Mouse (Mus musculus): Measurements from ENCODE around the gene Dclk1.
A peak's percentile ranks its signal among the peaks of the same experiment; 100 is the strongest.
"Not testable (repeated sequence)": the region's sequence is repeated elsewhere in the genome, so short reads cannot be mapped to it uniquely, and the experiment has no call there.

Dclk1 gene

DNA sequence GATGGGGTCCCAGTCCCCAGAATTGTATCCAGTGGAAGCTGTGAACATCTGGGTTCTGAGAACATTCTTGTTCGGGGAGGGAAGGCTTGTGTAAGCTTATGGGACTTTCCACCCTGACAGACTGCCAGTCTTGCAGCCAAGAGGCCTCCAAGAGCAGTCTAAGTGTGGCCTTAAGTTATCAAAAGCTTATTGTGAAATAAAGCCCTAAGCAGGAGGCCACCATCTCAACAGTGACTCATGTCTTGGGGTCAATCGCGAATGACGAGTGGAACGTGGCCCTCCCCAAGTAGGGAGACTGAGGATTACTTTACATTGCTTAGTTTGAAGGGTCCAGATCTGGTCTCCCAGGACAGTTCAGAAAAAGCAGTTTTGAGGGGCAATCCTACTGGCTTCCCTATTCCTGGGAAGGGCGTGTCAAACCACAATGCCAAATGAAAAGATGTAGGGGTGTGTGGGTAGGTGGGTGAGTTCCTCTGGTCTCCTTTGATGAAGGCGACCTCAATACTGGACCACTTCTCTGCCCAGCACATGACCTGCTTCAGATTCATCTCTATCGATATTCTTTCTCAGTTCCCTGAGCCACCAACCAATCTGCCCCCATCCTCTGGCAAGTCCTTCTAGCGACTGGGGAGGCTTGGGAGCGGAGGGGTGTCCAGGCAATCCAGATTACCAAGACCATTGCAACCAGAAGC is at the start of gene Dclk1:
Gene Dclk1 (plus strand): TSS at position 635 of the 692 bp plus-strand sequence.
- no peak for DNase-seq

DNA sequence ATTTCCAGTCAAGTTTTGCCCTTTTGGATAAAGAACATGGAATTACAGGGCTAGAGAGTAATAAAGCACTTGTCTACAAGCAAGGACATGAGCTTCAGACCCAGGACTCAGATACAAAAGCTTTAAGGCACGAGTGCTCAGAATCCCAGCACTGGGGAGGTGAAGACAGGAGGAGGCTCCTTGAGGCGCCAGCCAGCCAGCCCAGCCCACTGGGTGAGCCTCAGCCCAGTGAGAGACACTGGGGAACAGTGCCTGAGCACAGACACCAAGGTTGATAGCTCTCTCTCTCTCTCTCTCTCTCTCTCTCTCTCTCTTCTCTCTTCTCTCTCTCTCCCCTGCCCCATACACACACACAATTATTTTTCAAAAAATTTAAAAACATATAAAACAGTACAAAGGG is 48.8 kb upstream of the Dclk1 start:
- DNase-seq = no peak

DNA sequence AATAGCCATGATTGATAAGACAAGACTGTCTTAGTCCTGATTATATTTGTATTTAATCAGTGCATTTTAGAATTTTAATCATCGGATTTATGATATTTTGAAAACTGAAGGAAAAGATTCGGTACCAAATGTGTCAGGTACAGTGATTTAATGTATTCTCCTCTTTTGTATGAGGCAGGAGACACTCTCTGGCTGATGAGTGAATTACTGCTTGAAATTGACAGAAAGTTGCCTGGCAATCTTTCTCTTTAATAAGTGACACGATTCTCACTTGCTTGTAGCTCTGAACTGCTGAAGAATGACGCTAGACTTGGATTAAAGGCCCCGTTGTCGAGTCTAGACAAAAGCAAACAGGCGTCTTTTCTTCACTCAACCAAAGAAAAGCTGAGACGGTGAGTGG is 47.4 kb upstream of the Dclk1 start:
- DNase-seq = no peak

DNA sequence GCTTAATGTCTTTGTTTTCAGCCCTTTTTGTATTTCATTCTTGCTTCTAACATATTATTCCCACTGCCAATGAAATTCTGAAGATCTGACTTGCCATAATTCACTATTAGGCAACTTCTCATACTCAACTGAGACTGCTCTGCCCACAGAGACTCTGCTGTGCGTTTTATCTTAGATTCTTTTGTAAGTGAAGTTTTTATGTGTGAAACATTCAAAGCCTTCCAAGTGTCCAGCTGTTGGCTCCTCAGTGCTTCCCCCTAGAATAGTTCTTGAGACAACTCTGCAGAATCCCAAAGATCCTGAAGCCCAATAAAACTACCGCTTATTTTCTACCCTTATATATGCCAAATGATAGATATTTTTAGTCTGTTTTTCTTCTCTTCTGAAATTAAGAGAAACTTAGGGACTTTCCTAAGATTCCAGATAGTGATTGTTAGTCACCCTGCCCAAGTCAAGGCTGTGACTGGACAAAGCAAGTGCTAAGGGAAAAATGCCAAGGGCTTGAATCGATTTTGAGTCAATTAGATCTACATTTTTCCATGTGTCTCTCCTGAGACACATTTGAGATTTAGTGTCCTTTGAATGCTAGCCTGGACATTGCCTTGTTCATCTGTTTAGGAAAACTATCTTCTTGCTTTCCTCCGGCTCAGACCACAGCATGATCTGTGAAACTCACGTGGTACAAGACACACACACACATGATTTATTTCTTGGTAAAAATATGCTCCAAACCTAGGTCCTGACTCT is 46.4 kb upstream of the Dclk1 start:
- DNase-seq = no peak

DNA sequence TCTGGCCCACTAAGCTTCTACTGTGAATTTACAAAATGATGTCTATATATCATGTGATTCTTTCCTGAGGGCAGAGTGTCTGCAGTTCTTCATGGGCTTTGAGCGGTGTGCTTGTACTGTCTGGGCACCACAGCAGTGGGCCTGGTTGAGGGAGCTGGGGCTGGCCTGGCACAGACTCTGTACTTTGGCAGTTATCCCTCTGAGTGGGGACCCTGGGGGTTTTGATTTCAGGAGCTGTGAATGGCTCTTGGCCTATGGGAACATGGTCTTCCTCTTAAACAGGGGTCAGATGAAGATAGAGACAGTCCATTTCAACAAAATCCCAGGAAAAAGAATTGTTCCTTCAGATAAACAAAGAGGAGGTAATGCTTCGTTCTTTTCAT is 45.8 kb upstream of the Dclk1 start:
- no peak for DNase-seq

DNA sequence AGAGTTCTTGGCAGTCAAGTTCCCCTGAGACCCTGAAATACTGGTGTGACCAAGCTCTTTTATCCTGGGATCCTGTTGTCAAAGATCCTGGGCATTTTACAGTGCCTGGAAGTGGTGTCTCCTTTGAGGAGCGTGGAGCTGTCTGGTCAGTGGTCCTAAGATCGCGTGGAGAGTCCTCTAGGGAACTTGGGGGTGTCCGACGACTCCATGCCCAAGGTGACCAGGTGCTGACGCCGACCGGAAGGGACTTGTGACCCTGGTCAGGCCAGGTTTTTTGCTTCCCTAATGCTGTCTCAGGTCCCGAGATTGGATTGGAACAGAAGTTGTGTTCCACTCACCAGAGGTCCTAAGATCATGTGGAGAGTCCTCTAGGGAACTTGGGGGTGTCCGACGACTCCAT is 38.5 kb upstream of the Dclk1 start:
- DNase-seq = not testable (repeated sequence)

DNA sequence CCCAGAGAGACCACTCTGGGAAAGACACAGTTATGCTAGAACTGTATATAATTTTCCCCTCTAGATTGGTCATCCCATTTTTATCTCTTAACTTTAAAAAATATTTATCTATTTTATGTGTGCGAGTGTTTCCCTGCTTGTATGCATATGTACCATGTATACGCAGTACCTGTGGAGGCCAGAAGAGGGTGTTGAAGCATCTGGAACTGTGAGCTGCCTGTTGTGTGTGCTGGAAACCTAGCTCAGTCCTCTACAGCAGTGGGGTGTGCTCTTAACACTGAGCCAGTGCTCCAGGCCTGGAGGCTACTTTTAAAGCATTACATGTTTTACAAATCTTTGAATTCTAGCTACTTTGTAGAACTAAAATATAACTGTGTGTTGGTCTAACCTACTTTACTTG is 35.8 kb upstream of the Dclk1 start:
- DNase-seq = no peak

DNA sequence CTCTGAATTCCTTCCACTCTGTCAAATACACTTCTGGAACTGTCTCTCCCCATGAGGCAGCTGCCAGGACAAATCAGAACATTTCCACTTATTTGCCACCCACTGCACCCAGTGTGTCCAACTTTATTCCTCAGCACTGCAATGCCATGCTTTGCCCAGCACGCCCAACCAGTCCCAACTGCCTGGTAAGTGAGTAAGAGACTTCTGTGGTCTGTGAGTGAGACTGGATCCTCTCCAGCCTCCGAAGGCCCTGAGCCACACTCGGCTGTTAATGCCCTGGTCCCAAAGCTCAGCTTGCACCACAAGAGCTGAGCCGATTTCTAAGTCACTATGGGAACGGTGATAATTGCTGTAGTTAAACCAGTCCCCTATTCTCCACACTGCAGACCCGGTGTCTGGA is 34.5 kb upstream of the Dclk1 start:
- DNase-seq = no peak

DNA sequence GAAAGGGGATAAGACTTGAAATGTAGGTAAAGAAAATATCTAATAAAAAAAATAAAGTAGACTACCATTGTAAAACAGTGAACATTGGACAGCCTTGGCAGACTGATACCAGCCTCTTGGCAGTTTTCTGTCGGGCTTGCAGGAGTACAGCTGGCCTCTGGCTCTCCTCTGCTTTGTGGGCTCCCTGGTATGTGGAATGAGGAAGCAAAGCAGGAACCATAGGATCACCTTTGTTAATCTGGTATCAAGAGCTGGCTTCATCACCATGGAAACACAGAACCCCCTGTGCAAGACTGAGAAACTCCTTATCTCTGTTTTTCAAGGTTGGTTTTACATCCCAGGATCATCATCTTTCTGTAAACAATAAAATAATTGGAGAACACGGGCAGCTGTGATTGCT is 29.9 kb upstream of the Dclk1 start:
- DNase-seq = no peak

DNA sequence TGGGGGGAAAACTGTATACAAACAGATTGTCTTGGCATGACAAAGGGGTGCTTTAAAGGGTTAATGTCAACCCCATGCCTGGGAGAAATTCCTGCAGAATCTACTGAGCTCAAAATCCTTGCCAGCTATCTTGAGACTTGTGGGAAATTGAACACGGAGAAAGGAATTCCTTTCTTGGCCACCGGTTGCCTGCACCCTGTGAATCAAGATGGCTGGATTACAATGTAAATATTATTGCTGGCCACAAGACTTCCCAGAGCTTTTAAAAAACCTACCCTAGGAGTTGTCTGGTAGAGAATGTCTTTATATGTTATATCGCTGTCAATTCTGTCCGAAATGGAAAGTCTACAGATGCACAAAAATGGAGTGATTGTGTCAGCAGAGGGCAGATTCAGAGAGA is 28.4 kb upstream of the Dclk1 start:
- DNase-seq = no peak

DNA sequence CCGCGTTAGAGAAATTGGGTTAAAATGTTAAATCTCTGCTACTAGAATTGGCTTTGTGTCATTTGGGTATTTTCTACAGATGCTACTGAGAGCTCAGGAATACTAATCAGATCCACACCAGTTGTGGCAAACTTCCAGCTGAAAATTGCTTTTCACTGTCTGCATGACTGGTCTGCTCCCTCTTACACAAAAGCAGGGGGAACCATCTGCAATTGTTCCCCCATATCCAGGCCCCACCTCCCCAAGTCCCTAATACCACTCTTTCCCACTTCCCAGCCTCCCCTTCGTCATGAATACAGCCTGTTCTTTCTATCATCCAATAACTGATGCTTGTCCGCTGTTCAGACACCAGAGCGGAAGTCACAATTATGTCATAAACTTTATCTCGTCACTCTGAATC is 27.8 kb upstream of the Dclk1 start:
- DNase-seq = no peak

DNA sequence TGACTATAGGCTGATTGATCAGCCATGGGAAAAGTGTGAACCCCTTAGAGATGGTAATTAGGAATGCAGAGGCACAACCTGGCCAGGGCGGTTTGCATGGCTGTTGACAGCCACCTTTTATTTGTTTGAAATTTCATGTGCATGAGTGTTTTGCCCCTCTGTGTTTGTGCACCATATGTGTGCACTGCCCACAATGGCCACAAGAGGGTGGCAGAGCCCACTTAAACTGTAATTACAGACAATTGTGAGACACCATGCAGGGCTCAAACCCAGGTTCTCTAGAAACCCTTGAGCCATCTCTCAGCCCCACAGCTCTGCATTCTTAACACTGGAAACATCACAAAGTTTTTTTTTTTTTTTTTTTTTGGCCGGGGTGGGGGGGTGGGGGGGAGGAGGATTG is 19.7 kb upstream of the Dclk1 start:
- DNase-seq = no peak

DNA sequence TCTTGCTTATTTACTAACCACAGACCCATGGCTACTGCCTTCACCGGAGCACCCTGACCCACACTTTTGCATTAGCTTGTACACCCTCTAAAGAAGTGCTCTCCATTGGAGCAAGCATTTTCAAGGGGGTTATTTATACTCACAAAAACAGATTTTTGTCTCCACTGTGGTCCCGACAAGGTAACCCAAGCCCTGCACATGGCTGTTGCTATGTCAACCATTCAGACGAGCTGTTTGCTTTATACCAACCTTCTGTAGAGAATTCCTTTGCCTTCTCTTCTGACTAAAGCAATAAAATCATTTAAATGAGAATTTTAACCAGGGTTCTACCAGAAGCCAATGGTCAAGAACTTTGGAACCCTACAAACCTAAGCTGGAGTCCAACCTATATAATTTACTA is 18.3 kb upstream of the Dclk1 start:
- DNase-seq = no peak

DNA sequence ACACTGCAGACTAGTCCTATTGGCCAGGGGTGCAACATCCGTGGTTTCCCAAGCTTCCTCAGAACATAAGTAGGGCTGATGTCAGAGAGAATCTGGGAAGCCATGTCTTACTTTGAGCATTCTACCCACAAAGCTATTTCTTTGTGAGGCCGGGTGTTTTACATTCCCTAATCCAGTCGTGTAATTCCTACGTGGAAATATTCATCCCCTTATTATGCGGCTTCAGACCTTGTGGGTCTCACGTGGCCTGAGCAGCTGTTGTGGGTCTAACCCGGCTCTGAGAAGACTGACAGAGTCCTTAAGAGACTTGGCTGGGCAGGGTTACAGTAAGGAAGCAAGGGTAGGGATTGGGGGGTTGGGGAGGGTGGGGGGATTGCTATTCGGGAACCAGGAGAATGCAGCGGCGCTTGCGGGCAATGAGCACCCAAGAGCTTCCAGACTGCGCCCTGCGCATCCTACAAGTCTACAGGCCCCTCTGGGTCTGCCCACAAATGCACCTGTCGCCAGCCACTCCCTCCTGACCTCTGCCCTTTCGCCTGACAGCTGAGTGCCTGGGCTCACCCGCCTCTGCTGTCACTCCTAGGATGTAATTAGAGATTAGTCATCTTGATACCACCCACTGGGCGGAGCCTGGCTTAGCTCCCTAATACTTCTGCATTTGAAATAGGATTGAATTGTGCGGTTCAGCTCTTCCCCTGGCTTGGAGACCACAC is 15.5 kb upstream of the Dclk1 start:
- peak; percentile 40 to 49 for DNase-seq

DNA sequence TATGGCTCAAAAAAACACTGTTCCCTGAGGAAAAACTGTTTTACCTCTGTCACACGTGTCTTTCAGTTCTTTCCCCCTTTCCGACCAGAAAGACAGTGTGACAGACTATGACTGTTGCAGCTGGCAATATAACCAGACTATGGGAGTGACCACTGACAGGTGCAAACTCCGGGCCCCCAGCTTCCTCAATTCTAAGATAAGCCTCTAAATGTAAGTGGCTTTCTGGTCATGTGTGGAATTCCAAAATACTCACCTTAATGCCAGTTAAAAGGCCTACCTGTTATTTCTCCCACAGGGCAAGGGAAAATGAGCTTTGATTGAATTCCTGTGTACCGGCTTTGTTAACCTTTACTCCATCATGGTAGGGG is 15.0 kb upstream of the Dclk1 start:
- no peak for DNase-seq

DNA sequence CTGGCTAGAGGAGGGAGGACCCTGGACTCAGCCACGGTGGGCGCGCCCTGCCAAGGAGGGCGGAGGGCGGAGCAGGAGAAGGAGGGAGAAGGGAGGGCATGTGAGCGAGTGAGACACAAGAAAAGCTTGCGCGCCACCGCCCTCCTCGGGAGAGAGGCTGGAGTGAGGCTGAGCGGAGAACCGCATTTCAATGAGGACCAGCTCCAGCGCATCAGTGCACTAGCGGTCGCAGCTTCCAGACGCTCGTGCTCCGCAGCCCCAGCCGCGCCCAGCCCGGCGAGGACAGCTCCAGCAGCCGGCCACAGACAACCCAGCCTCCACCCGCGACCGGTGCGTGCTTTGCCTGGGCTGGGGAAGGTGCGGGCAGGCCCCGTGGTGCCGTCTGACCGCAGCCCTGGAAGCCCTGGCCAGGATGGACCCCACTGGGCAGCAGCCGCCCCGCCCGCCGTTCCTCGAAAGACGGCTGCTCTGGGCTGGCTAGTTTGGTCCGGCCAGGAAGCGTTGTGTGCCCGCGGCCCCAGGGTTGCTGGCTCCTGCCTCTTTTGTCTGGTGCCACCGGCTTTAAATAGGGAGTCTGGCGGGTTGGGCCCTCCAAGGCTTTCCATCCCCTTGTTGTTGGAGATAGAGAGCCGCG is 375 bp downstream of the Dclk1 start:
- peak; percentile 82 to 87 for DNase-seq

DNA sequence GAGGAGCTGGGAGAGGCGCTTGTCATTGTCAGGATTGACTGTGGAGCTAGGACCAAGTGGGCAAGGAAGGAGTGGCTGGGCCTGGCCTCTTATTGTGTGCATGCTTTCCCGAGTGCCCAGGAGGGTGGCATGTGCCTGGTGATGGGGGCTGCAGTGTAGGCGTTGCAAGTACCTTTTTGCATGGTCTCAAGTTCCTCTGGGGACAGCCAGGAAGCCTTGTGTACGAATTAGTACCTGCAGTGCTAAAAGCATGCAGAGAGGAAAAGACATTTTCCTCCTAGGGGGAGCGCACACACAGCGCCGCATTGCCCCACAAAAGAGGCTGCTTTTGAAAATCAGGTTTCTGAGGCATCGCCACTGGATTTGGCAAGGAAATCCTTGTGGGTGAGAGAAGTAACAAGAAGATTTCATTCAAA is 900 bp downstream of the Dclk1 start:
- no peak for DNase-seq

DNA sequence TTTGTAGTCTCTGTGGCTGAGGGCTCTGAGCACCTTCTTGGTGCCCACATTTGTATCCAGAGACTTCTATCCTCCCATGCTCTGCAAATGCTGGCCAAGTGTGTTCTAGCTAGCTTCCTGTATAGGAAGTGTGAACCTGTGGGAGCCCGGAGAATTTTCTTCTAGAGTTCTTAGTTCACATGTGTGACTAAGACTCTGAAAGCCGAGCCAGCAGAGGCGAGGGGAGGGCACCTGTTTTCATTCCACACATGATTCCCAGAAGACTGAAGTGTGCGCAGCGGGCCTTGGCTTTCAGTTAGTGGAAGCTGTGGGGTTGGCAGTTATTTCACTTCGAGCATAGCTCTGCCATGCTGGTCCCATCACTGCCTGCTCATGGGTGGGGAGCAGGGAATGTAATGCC is 1.9 kb downstream of the Dclk1 start:
- no peak for DNase-seq

DNA sequence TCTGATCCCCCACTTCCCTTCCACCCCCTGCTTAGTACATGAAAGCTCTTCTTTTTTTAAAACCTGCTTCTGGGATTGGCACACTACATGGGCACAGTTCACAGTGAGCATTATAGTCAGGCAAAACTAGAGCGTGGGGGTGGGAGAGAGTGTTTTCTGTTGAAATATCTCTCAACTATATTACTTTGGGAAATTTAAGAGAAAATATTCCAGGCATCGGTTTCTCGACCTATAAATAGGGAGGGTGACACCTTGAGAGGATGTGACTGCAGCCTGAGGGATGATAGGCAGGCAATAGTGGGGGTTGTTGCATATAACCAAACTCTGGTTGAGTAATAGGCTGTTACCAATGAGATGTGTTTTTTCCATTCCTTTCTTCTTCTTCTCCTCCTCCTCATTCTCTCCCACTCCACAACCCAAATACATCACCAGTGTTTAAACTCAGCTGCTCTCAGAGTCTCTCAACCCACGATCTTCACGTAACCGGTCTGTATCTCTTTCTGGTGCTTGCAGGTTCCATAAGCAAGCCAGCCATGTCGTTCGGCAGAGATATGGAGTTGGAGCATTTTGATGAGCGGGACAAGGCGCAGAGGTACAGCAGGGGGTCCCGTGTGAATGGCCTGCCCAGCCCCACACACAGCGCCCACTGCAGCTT is 4.6 kb downstream of the Dclk1 start:
- DNase-seq = no peak

DNA sequence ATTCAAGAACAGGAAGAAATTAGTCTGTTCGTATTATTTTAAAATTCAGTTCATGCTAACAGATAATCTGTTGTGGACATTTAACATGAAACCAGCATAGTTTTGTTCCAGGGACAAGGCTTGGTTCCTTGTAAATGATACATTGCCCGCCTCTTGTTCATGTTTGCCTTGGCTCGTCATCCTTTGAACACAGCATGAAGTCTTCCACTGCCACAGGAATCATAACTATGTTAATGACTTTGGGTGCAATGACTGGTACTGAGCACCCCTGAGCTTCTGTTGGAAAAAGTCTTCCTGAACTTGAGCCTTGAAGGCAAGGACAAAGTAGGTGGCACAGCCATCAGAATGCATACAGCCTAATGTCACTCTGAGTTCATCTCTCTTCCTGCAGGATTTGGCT is 5.9 kb downstream of the Dclk1 start:
- DNase-seq = no peak

DNA sequence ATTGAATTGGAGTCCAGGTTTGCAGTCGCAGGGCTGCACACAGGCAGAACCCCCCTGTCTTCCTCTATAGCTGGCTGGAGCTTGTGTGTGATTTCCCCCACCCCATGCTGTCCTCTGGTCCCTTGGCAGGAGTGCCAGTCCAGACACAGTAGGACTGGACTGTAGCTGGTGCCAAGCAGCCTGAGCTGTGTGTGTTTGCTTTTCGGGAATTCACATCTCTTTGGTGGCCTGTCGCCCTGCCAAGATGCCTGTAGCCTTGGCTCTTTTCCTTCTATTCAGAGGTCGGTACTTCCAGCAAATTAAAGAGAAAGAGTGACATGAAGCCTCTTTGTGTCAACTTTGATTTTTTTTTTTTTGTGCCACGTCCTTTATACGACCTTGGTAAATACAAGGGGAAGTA is 6.3 kb downstream of the Dclk1 start:
- DNase-seq = no peak

DNA sequence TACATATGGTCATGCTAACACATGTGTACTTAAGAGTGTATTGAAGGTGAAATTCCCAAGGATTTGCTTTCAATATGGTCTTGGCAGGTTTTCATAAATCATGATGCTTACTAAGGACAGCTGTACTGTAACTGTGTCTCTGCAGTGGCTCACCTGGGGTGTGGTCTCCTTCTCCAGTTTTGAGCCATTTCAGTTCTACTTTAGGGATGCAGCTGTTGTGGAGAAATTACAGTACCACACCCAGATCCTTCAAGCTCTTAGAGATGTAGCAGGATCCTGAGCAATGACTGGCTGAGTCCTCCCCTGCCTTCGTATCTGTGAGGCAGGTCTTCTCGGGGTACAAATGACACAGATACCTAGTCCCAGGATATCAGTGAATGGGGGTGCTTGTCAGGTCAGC is 8.5 kb downstream of the Dclk1 start:
- DNase-seq = no peak

DNA sequence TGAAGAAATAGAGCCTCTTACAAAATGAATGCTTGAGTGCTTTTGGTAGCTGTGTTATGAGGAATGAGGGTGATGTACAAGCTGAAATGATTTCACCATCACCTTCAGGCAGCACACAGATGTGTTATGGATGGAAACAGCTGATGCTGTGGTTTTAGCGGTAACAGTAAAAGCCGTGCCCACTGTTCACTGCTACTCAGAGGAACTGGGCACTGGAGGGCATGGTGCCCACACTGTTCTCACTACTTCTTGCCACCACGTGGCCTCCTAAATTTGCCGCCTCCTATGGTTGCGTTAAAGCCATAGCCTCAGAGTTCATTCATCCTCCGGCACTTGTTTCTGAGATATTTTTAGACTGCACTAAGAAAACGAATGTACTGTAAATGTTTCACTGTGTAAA is 18.0 kb downstream of the Dclk1 start:
- DNase-seq = no peak
